9 mouse cellular contexts compared by ENCODE assay signal in genomic region chr6:83142211-83142731, GRCm38 (mm10). TPM values are rescaled to one million over a fixed set of nuclear protein-coding genes. Genes with fewer than 3 reads are reported as not detected.
DNase-seq lines count a peak whose midpoint lies in the region; ATAC-seq and TF ChIP-seq lines count a peak whose summit lies in the region.
"Had no signal": no experiment of that assay in that cellular context is flagged by ENCODE, and none has a peak within 500 bp of the region (broad histone marks: within the 10 kb centered on the region; RNA-seq: fewer than 3 reads in every experiment).

No protein-coding gene starts in this region.

- no peak for ATAC-seq in heart, embryonic 14.5 days (ENCODE audit: insufficient number of reproducible peaks, insufficient read depth, low FRiP score, low read depth)

- H3K9ac ChIP-seq in heart, embryonic 14.5 days (ENCODE audit: low read length): peak overlapping the region; percentile 79

- WGBS in cerebellum, adult 2 months: 6% methylated on average over 41 of the region's 41 CpGs
- WGBS in heart, embryonic 14.5 days: 3% methylated on average over 41 of the region's 41 CpGs

- intact Hi-C loops in left cerebral cortex, postnatal 14 days (cut with DNase I): no loop called here

- H3K4me1 ChIP-seq in cerebellum, adult 2 months (ENCODE audit: control insufficient read depth, insufficient read depth, low read length): no peaks in the 10 kb centered on the region
- 0 out of 2 replicates have a peak, but pooled peaks cover 5% of the 10 kb centered on the region for H3K4me1 ChIP-seq in brown adipose tissue, adult 24 weeks (ENCODE audit: control insufficient read depth, insufficient read depth, insufficient read length, low read length)
- H3K4me1 ChIP-seq in heart, embryonic 14.5 days (ENCODE audit: control insufficient read depth in 2 of 2, insufficient read depth in 2 of 2, low read length in 2 of 2): peaks cover 18 to 28% of the 10 kb centered on the region in 2 experiments

- H3K36me3 ChIP-seq in heart, embryonic 14.5 days (ENCODE audit: control insufficient read depth, insufficient read depth, low read length): peaks cover 13% of the 10 kb centered on the region

- H3K4me3 ChIP-seq in cerebellum, adult 2 months (replicated peaks; ENCODE audit: insufficient read depth, low read depth, low read length): peak overlapping the region; percentile 28
- peak overlapping the region; percentile 50 for H3K4me3 ChIP-seq in brown adipose tissue, adult 24 weeks (ENCODE audit: insufficient read depth, low read depth, low read length)
- peak overlapping the region; percentile 39 to 49 for H3K4me3 ChIP-seq in heart, embryonic 14.5 days (ENCODE audit: control insufficient read depth in 1 of 2, insufficient read depth in 1 of 2, low read depth in 1 of 2, low read length in 2 of 2)

- TF ChIP-seq POLR2A in cerebellum, adult 2 months (IDR thresholded peaks at IDR 0.05; ENCODE audit: borderline replicate concordance, insufficient read depth, low read length): no peak

- no peak overlapping the region for H3K27ac ChIP-seq in cerebellum, adult 2 months (ENCODE audit: insufficient read depth, low read length)
- H3K27ac ChIP-seq in brown adipose tissue, adult 24 weeks (replicated peaks; ENCODE audit: low read depth, low read length): no peak overlapping the region
- H3K27ac ChIP-seq in heart, embryonic 14.5 days (replicated peaks in 1 of 2; ENCODE audit: control insufficient read depth in 1 of 2, insufficient read depth in 1 of 2, low read depth in 2 of 2, low read length in 2 of 2): peak overlapping the region; percentile 44 to 46
- H3K27ac ChIP-seq: macrophage had no signal

- TF ChIP-seq CTCF in cerebellum, adult 2 months (IDR thresholded peaks at IDR 0.05; ENCODE audit: borderline replicate concordance, insufficient read depth, low read depth, low read length): no peak

- H3K9me3 ChIP-seq in heart, embryonic 14.5 days (ENCODE audit: control insufficient read depth, low read length): no peaks in the 10 kb centered on the region

- no peaks in the 10 kb centered on the region for H3K27me3 ChIP-seq in cerebellum, adult 2 months (ENCODE audit: control insufficient read depth, insufficient read depth, low read length)
- H3K27me3 ChIP-seq in heart, embryonic 14.5 days (ENCODE audit: control insufficient read depth, insufficient read depth, low read length): no peaks in the 10 kb centered on the region

- peak in 1 of 2 experiments; percentile 48 for DNase-seq in cerebellum, adult 2 months
- no peak for DNase-seq in cerebellum, adult 8-10 months
- peak; percentile 68 to 74 for DNase-seq in left cerebral cortex, postnatal 14 days (ENCODE audit: low spot score in 2 of 2)
- DNase-seq in neural tube, embryonic 10.5 days (ENCODE audit: extremely low spot score, low spot score): peak; percentile 37
- DNase-seq in cerebellum, adult 11 months: no peak
- DNase-seq in cerebellum, postnatal 14 days: no peak

- peak overlapping the region; percentile 82 for H3K4me2 ChIP-seq in heart, embryonic 14.5 days (ENCODE audit: low read length)

RNA-seq across cellular contexts. Expression of gene Rtkn, which starts 7.0 kb away (rescaled TPM):
- 88.8 and 97.2 TPM in 2 replicates for polyA plus RNA-seq in cerebellum, adult 2 months (2012; rRNA removed)
- 4.5 and 7.1 TPM in 2 replicates for polyA plus RNA-seq in brown adipose tissue, adult 24 weeks (2012; ENCODE audit: insufficient read depth, insufficient read length, missing spikeins)
- 9.9 and 11.6 TPM in 2 replicates for polyA plus RNA-seq in heart, embryonic 14.5 days (2014; fragmentation: Nextera tagmentation; extraction: Ambion mirVana)
- 10 to 100 TPM; 55.2 to 62.4 TPM for total RNA-seq in left cerebral cortex, postnatal 14 days (2021)

RNA-seq across cellular contexts. Expression of gene Wdr54, which starts 13.9 kb away (rescaled TPM):
- polyA plus RNA-seq in cerebellum, adult 2 months (2012; rRNA removed): 22.7 and 29.1 TPM in 2 replicates
- polyA plus RNA-seq in brown adipose tissue, adult 24 weeks (2012; ENCODE audit: insufficient read depth, insufficient read length, missing spikeins): not detected in 2 replicates
- polyA plus RNA-seq in heart, embryonic 14.5 days (2014; fragmentation: Nextera tagmentation; extraction: Ambion mirVana): 6.0 and 6.2 TPM in 2 replicates
- 10 to 100 TPM; 29.0 to 31.6 TPM for total RNA-seq in left cerebral cortex, postnatal 14 days (2021)

RNA-seq across cellular contexts. Expression of gene 1700003E16Rik, which starts 13.9 kb away (rescaled TPM):
- polyA plus RNA-seq in cerebellum, adult 2 months (2012; rRNA removed): 6.6 and 8.1 TPM in 2 replicates
- polyA plus RNA-seq in brown adipose tissue, adult 24 weeks (2012; ENCODE audit: insufficient read depth, insufficient read length, missing spikeins): not detected in 2 replicates
- 0.31 and 0.43 TPM in 2 replicates for polyA plus RNA-seq in heart, embryonic 14.5 days (2014; fragmentation: Nextera tagmentation; extraction: Ambion mirVana)
- 10 to 100 TPM; 31.4 to 32.5 TPM for total RNA-seq in left cerebral cortex, postnatal 14 days (2021)

RNA-seq across cellular contexts. Expression of gene Ino80b, which starts 17.0 kb away (rescaled TPM):
- polyA plus RNA-seq in cerebellum, adult 2 months (2012; rRNA removed): 25.1 and 25.3 TPM in 2 replicates
- polyA plus RNA-seq in brown adipose tissue, adult 24 weeks (2012; ENCODE audit: insufficient read depth, insufficient read length, missing spikeins): 8.7 and 13.1 TPM in 2 replicates
- polyA plus RNA-seq in heart, embryonic 14.5 days (2014; fragmentation: Nextera tagmentation; extraction: Ambion mirVana): 10.3 and 11.3 TPM in 2 replicates
- 10 to 100 TPM; 15.1 to 18.8 TPM for total RNA-seq in left cerebral cortex, postnatal 14 days (2021)

RNA-seq across cellular contexts. Expression of gene Wbp1, which starts 20.9 kb away (rescaled TPM):
- 88.2 and 93.1 TPM in 2 replicates for polyA plus RNA-seq in cerebellum, adult 2 months (2012; rRNA removed)
- 62.1 and 70.3 TPM in 2 replicates for polyA plus RNA-seq in brown adipose tissue, adult 24 weeks (2012; ENCODE audit: insufficient read depth, insufficient read length, missing spikeins)
- polyA plus RNA-seq in heart, embryonic 14.5 days (2014; fragmentation: Nextera tagmentation; extraction: Ambion mirVana): 76.0 and 94.5 TPM in 2 replicates
- 10 to 100 TPM; 44.2 to 53.8 TPM for total RNA-seq in left cerebral cortex, postnatal 14 days (2021)

Comparison
In these comparisons a context has a peak if more than half of its experiments do, and no peak if none do; other contexts are left out.
1. DNase-seq: peak in left cerebral cortex, postnatal 14 days (2 of 2) and neural tube, embryonic 10.5 days (single experiment); none in cerebellum, adult 8-10 months (single experiment), cerebellum, adult 11 months (single experiment) and cerebellum, postnatal 14 days (0 of 2).
2. H3K27ac ChIP-seq: peak in heart, embryonic 14.5 days (2 of 2); none in cerebellum, adult 2 months (single experiment) and brown adipose tissue, adult 24 weeks (single experiment).
3. Peak in every context shown above with its lines, with median percentiles within 50 percentile points of each other: H3K4me3 ChIP-seq.